In the genomic region with DNA sequence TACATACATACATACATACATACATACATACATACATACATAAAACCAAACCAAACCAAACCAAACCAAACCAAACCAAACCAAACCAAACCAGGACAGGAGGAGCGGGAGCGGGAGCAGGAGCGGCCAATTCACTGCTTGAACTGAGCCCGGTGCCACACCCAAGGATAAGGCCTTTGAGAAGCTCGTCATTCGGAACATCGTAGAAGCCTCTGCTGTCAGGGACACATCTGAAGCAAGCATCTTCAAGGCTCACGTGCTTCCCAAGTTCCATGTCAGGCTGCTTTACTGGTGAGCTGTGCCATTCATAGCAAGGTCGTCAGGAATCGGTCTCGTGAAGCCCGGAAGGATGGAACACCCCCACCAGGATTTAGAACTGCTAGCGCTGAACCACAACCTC, we compare ENCODE assay signal across 20 mouse cellular contexts. TPM values are rescaled to one million over a fixed set of nuclear protein-coding genes. Genes with fewer than 3 reads are reported as not detected.
"Had no signal": no experiment of that assay in that cellular context is flagged by ENCODE, and none has a peak within 500 bp of the region (broad histone marks: within the 10 kb centered on the region; RNA-seq: fewer than 3 reads in every experiment).

No protein-coding gene starts in this region.

- H3K27ac ChIP-seq: lung, embryonic 15.5 days; midbrain, embryonic 10.5 days; midbrain, embryonic 12.5 days; neural tube, embryonic 13.5 days; neural tube, embryonic 15.5 days had no signal

- DNase-seq: liver, postnatal 0 days; lung, adult 2 months; lung, postnatal 4 days; midbrain, embryonic 14.5 days; retina, postnatal 1 day; right cerebral cortex, adult 18-20 months; right cerebral cortex, postnatal 25 days; right cerebral cortex, postnatal 4 days; spleen, adult 18-20 months; thymus, adult 18-20 months; thymus, postnatal 14 days; thymus, postnatal 36 days had no signal

- H3K27me3 ChIP-seq: lung, embryonic 15.5 days; midbrain, embryonic 12.5 days; neural tube, embryonic 13.5 days; neural tube, embryonic 15.5 days had no signal

- H3K4me1 ChIP-seq: lung, embryonic 15.5 days; midbrain, embryonic 10.5 days; midbrain, embryonic 12.5 days; neural tube, embryonic 13.5 days; neural tube, embryonic 15.5 days had no signal

- H3K9me3 ChIP-seq: lung, embryonic 15.5 days; midbrain, embryonic 10.5 days; midbrain, embryonic 12.5 days; neural tube, embryonic 13.5 days; neural tube, embryonic 15.5 days had no signal

- H3K4me3 ChIP-seq: lung, embryonic 15.5 days; midbrain, embryonic 10.5 days; midbrain, embryonic 12.5 days; myocyte; neural tube, embryonic 13.5 days; neural tube, embryonic 15.5 days had no signal

- H3K36me3 ChIP-seq: lung, embryonic 15.5 days; midbrain, embryonic 10.5 days; midbrain, embryonic 12.5 days; neural tube, embryonic 13.5 days; neural tube, embryonic 15.5 days had no signal

RNA-seq across cellular contexts. Expression of a gene that starts 20.6 kb away (rescaled TPM):
- total RNA-seq: megakaryocyte, adult 5-6 weeks; megakaryocyte-erythroid progenitor cell, adult 5-6 weeks had no signal
